Mouse (Mus musculus) neural tube, embryonic 10.5 days (tissue): ENCODE measurements at regions not wholly inside any gene's neighbourhood (a gene's known extent, or its start where the extent isn't known, plus 50 kb on each side); places are given as distances from the start of the nearest gene placed in this dataset.

ENCODE experiments used
- DNase-seq: peaks from one replicate; pipeline ENCODE4 v3.0.0-alpha.2; 2017; ENCODE audit warnings: low spot score; ENCODE audit errors: extremely low spot score

- no peak for DNase-seq
These were observed 204.7 kb upstream of the Slc39a10 start for GRCm38 (mm10) chr1:47097084-47097996.

GRCm38 (mm10) chr1:47094498-47094897 is 201.8 kb upstream of the Slc39a10 start:
- DNase-seq: no peak

DNA sequence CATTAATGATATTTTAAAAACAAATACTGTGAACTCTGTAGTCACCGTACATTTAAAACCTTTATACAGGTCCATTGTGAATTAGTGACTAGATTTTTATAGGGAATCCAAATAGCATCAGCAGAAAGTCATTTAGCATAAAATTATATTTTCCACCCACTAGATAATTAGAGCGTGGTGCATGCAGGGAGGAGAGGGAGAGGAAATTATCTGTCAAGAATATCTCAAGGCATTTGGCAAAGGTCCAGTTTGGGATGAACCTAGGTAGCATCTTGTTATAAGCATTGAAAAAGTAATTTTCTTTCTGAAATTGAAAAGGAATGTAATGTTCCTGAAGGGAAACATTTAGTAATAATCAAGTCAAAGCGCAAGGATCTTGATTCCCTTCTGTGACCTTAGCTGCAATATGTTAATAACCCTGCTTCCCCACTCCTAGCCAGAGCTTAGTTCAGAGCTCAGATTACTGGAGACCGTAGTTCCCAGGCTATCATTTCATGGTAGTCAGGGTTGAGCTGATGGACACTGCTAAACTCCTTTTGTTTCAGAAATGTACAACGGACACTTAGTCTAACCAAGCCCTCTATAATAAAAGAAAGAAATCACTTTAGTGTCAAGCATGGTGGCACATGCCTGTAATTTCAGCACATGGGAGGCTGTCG is 200.8 kb upstream of the Slc39a10 start:
- DNase-seq: no peak

GRCm38 (mm10) chr1:47076423-47076822 is 183.8 kb upstream of the Slc39a10 start:
- no peak for DNase-seq

DNA sequence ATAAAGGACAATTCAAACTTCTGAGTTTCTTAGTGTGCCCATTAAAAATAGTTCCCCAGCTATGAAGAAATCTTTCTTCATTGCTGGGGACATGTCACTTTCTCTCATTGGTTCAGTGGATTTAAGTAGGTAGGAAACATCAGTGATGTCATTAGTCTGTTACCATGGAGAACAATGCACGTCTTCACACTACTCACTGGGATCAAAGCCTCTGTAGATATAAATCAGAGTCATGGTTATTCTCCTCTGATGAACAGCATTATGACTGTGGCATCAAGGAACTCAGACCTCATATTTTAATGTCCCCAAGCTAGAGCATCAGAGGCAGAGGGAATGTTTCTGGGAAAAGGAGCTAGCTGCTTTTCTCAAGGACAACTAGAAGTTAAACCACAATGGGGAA is 165.5 kb upstream of the Slc39a10 start:
- DNase-seq: no peak

GRCm38 (mm10) chr1:47057344-47057743 is 164.7 kb upstream of the Slc39a10 start:
- no peak for DNase-seq

DNA sequence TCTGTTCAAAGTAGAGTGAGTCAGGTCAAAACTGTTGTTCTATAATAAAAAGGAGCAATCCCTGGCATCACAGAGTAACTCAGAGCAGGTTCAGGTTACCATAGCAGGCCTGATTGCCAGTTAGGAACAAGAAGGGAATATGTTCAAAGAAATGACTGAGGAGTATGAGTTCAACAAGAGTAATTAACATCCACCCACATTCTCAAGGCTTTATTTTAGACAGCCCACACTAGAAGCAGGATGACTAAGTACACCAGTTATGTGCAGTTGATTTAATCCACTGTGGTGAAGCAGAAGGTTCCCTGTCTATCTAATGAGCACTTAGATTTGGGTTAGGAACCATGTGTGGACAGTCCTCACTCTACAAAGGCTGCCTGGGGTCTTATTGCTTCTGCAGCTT is 158.5 kb upstream of the Slc39a10 start:
- no peak for DNase-seq

GRCm38 (mm10) chr1:47050492-47050891 is 157.8 kb upstream of the Slc39a10 start:
- DNase-seq: no peak

GRCm38 (mm10) chr1:47037576-47037975 is 144.9 kb upstream of the Slc39a10 start:
- no peak for DNase-seq

DNA sequence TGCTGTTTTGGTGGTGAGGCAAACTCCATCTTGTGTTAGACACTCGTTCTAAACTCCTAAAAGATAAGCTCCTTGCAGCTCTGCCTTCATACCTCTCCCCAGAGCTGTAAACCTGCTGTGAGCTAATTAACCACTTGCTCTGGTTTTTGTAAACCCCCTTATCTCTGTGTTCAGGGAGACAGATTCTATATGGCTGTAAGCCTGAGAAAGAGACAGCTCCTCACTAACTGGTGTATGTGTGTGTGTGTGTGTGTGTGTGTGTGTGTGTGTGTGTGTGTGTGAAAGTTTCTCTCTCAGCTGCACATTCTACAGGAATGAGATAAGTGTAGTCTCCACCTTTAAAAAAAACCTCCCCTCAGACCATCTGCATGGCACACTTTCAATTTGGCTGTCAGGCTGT is 126.7 kb upstream of the Slc39a10 start:
- DNase-seq: no peak

DNA sequence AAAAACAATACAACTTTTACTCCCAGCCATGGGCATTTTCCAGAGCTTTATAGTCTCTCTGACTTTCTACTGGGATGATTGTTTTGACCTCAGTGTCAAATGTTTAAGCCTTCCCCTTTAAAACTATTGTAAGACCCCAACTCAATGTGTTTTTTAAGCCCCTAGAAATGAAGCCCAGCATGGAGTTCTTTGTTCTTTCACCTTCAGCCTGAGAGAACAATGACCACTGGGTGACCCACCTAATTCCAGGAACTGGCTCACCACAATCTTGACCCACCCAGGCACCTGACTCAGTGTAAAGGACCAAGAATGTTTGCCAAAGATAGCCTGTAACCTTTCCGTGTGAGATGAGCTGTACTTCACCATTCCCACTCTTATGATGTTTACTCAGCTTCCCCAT is 121.9 kb upstream of the Slc39a10 start:
- DNase-seq: no peak

- no peak for DNase-seq
These were observed 111.1 kb upstream of the Slc39a10 start for GRCm38 (mm10) chr1:47003746-47004145.

DNA sequence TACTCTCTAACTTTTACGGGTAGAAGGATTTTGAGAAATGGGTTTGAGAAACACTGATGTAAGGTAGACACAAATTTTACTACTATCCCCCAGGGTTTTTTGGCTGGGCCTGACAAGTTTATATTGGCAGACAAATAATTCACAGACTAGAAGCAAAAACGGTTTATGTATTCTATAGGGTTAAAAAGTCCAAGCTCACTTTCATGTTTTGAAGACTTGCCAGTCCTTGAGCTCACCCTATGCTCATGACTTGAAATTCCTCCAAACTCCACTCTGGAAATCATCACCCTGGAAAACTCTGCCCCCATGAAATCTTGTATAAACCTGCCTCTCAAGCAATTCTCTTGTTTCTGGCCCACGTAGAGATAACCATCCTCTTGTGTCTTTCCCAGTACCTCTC is 106.7 kb upstream of the Slc39a10 start:
- no peak for DNase-seq

- DNase-seq: no peak
These were observed 93.3 kb upstream of the Slc39a10 start for GRCm38 (mm10) chr1:46985978-46986377.

- no peak for DNase-seq
These were observed 90.4 kb upstream of the Slc39a10 start for GRCm38 (mm10) chr1:46983093-46983492.

DNA sequence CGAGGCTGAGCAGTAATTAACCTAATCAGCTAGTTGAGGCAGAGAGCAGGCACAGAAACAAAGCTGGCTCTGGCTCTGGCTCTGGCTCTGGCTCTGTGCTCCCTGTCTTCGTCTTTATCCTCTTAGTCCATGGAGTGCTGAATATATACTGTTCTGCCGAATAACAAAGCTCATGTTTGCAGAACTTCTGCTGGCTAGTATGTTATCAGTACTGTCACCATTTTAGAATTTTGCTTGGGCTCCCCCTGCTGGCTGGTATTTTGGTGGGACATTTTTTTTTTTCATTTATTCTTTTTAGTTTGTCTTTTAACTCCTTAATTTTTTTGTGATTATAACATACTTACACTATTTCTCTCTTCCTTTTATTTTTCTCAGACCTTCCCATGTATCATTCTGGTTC is 77.8 kb upstream of the Slc39a10 start:
- no peak for DNase-seq

- no peak for DNase-seq
These were observed 75.7 kb upstream of the Slc39a10 start for GRCm38 (mm10) chr1:46968361-46968760.

GRCm38 (mm10) chr1:46966917-46967266 is 74.2 kb upstream of the Slc39a10 start:
- DNase-seq: no peak

DNA sequence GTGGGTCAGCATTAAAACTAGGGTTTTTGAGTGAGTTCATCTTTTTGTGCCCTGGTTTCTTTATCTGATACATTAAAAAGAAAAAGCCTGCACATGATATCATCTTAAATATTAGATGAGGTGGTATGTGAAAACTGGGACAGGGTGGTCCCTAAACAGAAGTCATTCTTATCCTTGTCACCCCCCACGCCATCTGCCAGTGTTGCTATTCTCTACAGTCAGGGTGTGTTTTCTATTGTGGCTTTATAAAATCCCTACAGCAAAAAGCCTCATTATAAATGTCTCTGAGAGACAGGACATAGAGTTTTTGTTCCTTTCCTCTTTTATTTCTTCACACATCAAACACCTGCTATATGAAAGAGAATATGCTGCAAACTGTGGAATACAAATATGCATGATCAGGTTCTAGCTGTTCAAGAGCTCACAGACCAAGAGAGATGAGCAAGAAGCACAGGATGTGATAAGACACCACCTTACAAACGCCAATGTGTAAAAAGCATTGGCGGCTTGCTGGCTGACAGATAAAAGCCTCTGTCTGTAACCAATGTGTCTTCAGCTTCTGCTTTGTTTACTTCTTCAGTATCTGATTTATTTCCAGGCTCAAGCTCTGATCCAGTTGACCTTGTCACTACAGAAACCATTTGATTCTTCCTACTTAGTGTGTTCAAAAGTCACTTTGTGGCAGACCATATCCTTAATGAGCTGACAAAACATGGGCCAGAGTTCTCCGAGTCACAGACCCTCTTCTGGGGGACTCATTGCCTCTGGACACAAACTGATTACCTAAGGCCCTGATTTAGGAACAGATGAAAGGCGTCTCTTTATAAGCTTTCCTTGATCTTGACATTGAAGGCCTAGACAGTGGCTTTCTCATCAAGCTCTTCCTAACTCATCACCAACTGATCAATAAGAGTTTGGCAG is 73.6 kb upstream of the Slc39a10 start:
- DNase-seq: no peak

GRCm38 (mm10) chr1:46963973-46964727 is 71.5 kb upstream of the Slc39a10 start:
- DNase-seq: no peak
